Mouse (Mus musculus) hindbrain, embryonic 12.5 days (tissue): ENCODE measurements around the gene Rab23. TPM values are rescaled to one million over a fixed set of nuclear protein-coding genes. Genes with fewer than 3 reads are reported as not detected.
A peak's percentile ranks its signal among the peaks of the same experiment; 100 is the strongest.

Source experiments
- ATAC-seq: fragments of 200-750 bp; cut with Nextera tagmentation; 2 replicates; pipeline ENCODE4 v1.8.0; 2017; ENCODE audit warnings: moderate TSS enrichment; ENCODE audit not compliant: low FRiP score
- H3K27ac ChIP-seq: fragments of 300-500 bp; sonication (generic); 2 replicates; pipeline ENCODE4 v1.5.1; 2016; ENCODE audit warnings: mild to moderate bottlenecking
- H3K27me3 ChIP-seq: fragments of 300-500 bp; sonication (generic); 2 replicates; pipeline ENCODE4 v1.6.1; 2016; ENCODE audit warnings: mild to moderate bottlenecking
- H3K36me3 ChIP-seq: fragments of 300-500 bp; sonication (generic); 2 replicates; pipeline ENCODE4 v1.6.1; 2016; ENCODE audit warnings: mild to moderate bottlenecking
- H3K4me1 ChIP-seq: fragments of 300-500 bp; sonication (generic); 2 replicates; pipeline ENCODE4 v1.6.1; 2016
- H3K4me2 ChIP-seq: fragments of 300-500 bp; sonication (generic); replicated peaks from 2 replicates; pipeline ENCODE4 v1.6.1; 2016; ENCODE audit warnings: mild to moderate bottlenecking
- H3K4me3 ChIP-seq: fragments of 300-500 bp; sonication (generic); 2 replicates; pipeline ENCODE4 v1.5.1; 2016; ENCODE audit warnings: mild to moderate bottlenecking
- H3K9ac ChIP-seq: fragments of 300-500 bp; sonication (generic); 2 replicates; pipeline ENCODE4 v1.6.1; 2016; ENCODE audit warnings: mild to moderate bottlenecking, moderate library complexity
- H3K9me3 ChIP-seq: fragments of 300-500 bp; sonication (generic); replicated peaks from 2 replicates; pipeline ENCODE4 v1.6.1; 2016; ENCODE audit warnings: mild to moderate bottlenecking
- WGBS: fragments of 180-500 bp; shearing (Covaris S2); methylation state at CpG from one replicate; pipeline ENCODE4 v1.1.7; 2016; 5-methylcytosine and 5-hydroxymethylcytosine counted together
- polyA plus RNA-seq: library from polyadenylated mRNA; unstranded; fragments of >200 nt; fragmentation: Nextera tagmentation; extraction: Ambion mirVana; gene quantifications from 2 replicates; pipeline ENCODE4 v1.2.1, GENCODE M21; 2016

The Rab23 gene
- polyA plus RNA-seq, 1 experiment from 2014 or later: 31.2 TPM

DNA sequence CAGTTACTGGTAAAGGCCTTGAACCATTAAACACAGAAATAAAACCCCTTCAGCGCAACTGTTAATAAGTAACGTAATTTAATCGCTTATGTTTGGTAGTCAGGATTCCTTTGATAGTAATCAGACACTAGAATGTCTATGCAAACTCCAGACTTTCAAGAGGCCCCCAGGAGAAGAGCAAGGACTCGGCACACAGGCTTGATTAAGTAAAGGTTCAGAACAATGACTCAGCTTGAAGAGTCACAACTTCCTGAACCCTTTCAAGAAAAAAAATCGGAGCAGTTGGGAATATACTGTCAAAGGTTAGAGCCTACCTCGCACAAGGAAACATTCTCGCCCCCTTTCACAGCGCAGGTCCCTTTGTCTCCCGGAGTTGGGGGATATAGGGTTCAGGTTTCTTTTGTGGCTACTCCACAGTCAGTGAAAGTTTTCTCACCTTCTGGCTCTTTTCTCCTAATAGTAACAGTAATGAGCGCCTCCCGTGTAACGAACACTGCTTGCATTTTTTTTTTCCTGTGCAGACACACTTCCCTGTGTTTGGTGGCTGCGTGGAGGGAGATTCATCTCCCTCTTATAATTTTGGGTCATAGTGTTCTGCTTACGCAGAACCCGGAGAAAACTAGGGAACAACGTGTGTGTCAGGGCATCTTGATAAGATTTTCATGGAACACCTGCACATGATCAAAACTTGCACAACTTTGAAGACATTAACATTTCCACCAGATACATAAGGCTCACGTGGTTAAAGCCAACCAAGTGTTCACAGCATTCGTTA, 36.8 kb downstream of the Rab23 start:
- H3K9ac ChIP-seq: 0 out of 2 replicates have a peak overlapping the region, but pooled peaks have one; percentile 84
- WGBS: 36% methylated on average over 18 of the region's 18 CpGs
- no peaks in the 10 kb centered on the region for H3K27me3 ChIP-seq
- peak overlapping the region; percentile 98 for H3K4me2 ChIP-seq
- no peak overlapping the region for H3K27ac ChIP-seq
- H3K4me1 ChIP-seq: peaks cover 12% of the 10 kb centered on the region
- no peak for ATAC-seq
- no peaks in the 10 kb centered on the region for H3K9me3 ChIP-seq
- peaks cover 9% of the 10 kb centered on the region for H3K36me3 ChIP-seq
- H3K4me3 ChIP-seq: peak overlapping the region; percentile 71

- Histone ChIP-seq H3K27ac (0 out of 2 replicates have a peak overlapping the region, but pooled peaks have one; percentile 66), H3K4me1 (peaks cover 12% of the 10 kb centered on the region), H3K4me3 (peak overlapping the region; percentile 71), H3K27me3 (no peaks in the 10 kb centered on the region), H3K36me3 (peaks cover 9% of the 10 kb centered on the region), H3K4me2 (peak overlapping the region; percentile 98), H3K9me3 (no peaks in the 10 kb centered on the region), H3K9ac (peak overlapping the region; percentile 84)
- 8% methylated on average over 14 of the region's 14 CpGs for WGBS
- ATAC-seq: peak; percentile 62
Measured at GRCm38 (mm10) chr1:33757033-33757413, 37.3 kb downstream of the Rab23 start.

DNA sequence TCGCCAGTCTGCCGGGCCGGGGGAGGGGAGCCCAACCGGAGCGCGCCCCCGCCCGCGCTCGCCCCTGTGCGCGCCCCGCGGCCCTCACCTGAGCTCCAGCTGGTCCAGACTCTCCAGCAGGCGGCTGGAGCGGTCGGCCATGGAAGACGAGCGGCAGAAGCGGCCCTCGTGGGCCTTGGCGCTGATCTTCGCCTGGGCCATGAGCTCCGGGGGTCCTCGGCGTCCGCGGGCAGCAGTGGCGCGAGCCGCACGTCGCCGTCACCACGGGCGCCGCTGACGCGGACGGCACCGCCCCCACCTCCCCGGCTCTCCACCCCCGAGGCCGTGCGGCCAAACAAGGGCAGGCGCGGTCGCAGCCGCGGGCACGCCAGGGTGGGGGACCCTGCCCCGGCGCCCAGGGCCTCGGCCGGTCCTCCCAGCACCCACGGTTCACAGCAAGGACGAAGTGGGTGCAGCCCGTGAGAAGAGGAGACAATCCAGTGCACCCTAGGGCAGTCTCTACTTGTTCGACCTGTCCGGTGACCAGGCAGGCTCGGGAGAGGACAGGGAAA, 37.9 kb downstream of the Rab23 start, which contains the start of gene Bag2:
TSS of gene Bag2 (minus strand) at position 305 of the 551 bp plus-strand sequence.
- under 1% methylated on average over 61 of the region's 61 CpGs for WGBS
- no peaks in the 10 kb centered on the region for H3K27me3 ChIP-seq
- ATAC-seq: peak; percentile 84
- H3K36me3 ChIP-seq: peaks cover 9% of the 10 kb centered on the region
- H3K9me3 ChIP-seq: no peaks in the 10 kb centered on the region
- H3K4me1 ChIP-seq: peaks cover 12% of the 10 kb centered on the region
- peak within 1 kb of the TSS; percentile 84 for H3K9ac ChIP-seq
- H3K27ac ChIP-seq: peak within 1 kb of the TSS; percentile 66
- peak within 1 kb of the TSS; percentile 98 for H3K4me2 ChIP-seq
- peak within 1 kb of the TSS; percentile 71 for H3K4me3 ChIP-seq

DNA sequence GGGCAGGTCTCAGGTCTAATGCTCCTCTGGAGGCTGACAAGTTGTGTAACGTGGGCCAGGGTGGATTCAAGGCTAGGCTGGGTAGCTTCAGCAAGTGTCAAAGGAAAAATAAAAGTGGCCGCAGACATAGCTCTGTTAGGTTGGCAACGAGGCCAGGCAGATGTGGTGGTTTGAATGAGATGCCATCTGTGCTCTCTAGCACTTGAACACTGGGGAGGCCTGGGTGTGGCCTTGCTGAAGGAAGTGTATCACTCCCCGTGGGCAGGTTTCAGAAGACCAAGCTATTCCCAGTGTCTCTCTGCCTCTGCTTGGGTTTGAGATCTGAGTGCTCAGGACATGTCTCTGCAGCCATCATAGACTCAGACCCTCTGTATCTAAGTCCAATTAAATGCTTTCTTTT, 38.8 kb downstream of the Rab23 start:
- Histone ChIP-seq H3K9ac (no peak overlapping the region), H3K4me2 (no peak overlapping the region), H3K9me3 (no peaks in the 10 kb centered on the region), H3K27me3 (no peaks in the 10 kb centered on the region), H3K4me1 (peaks cover 12% of the 10 kb centered on the region), H3K4me3 (no peak overlapping the region), H3K36me3 (peaks cover 9% of the 10 kb centered on the region), H3K27ac (no peak overlapping the region)
- ATAC-seq: no peak
- WGBS: 57% methylated on average over 4 of the region's 4 CpGs

DNA sequence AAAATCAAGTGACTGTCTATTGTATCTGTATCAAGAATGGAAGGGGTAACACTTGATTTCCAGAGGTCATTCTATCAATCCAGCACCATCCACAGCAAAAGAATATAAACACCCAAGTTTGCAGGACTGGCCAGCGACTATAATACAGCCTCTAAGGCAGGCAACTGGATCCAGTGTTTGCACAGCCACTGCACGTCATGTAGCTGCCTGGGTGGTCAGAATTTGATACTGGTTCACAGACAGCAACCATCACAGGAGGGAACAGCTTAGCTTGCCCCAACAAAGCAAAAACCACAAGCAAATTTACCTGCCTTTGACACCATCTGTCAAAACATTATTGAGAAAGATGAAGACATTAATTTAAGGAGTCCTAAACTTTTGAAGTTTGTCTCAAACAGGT, 44.1 kb downstream of the Rab23 start:
- Histone ChIP-seq H3K27ac (no peak overlapping the region), H3K4me2 (no peak overlapping the region), H3K4me3 (no peak overlapping the region), H3K27me3 (no peaks in the 10 kb centered on the region), H3K9ac (no peak overlapping the region), H3K9me3 (no peaks in the 10 kb centered on the region), H3K36me3 (peaks cover 15% of the 10 kb centered on the region), H3K4me1 (no peaks in the 10 kb centered on the region)
- no peak for ATAC-seq
- 61% methylated on average over 2 of the region's 2 CpGs for WGBS

DNA sequence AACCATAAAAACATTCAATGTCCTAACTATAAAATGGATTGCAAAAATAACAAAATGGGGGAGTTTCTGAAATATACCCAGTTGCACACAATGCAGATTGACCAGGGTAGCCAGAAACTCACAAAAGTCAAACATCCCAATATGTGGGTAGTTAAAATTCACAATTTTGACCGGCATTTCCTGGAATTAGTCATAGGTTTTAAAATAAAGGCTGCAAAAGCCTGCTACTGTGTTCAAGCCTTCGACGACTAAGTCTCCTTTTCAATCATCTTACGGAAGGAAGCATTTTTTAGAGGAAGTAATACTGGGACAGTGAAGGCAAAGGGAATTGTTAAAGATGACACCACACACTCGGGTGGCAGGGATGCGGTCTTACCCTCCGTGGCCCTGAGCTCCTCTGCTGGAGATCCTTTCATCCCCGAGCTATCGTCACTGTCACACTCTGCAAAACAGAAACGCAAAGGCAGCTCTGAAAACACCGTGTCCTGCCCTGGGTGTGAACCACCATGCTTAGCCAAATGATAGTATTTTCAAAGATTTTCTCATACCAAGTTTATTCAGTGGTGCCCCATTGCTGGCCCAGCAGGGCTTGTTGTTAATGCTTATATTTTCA, 45.9 kb downstream of the Rab23 start:
- Histone ChIP-seq H3K4me3 (no peak overlapping the region), H3K9me3 (no peaks in the 10 kb centered on the region), H3K9ac (no peak overlapping the region), H3K4me2 (no peak overlapping the region), H3K36me3 (peaks cover 25% of the 10 kb centered on the region), H3K4me1 (no peaks in the 10 kb centered on the region), H3K27me3 (no peaks in the 10 kb centered on the region), H3K27ac (no peak overlapping the region)
- ATAC-seq: no peak
- WGBS: 85% methylated on average over 11 of the region's 11 CpGs

DNA sequence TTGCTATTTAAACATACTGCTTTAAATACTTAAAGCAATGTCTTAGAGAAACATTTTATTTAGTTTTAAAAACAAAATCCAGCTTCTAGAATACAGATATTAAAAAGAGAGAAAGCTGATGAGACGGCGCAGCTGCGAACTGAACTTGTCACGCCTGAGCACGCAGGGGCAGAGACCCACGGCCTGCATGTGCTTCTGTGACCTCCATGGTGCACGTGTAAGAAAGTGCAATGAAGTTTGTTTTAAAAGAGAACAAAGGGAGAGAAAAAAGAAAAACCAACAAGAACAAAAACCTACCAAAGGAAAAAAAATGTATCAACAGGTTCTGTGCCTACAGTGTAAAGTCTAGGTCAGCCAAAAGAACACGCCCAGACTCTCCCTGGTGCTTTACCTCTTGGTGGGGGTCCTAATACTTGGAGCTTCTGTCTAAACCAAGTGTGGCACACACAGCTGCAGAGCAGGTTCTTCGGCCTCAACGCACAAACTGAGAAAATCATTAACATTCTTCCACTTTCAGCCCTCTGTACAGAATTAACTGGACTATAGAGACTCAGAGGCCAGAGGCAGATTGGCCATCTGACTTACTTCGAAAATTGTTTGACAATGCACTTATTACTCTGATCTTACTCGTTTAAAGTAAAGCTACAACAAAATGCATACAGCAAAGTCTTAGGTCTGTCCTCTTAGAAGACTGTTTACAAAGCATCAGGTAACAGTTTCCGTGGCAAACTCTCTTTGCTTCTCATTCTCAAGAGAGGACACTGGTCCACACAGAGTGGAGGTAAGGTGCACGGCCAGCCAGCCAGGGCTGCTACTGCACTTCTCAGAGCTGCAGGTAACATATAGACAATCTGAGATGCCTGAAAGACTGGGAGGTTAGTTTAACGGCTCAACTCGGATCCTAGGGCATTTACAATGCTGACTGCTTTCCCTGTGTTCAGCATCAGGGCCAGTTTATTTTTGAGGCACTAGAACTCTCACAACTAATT, 47.1 kb downstream of the Rab23 start:
- ATAC-seq: no peak
- H3K36me3 ChIP-seq: peaks cover 32% of the 10 kb centered on the region
- H3K27me3 ChIP-seq: no peaks in the 10 kb centered on the region
- H3K4me3 ChIP-seq: no peak overlapping the region
- H3K27ac ChIP-seq: no peak overlapping the region
- WGBS: 72% methylated on average over 16 of the region's 16 CpGs
- no peaks in the 10 kb centered on the region for H3K9me3 ChIP-seq
- H3K4me2 ChIP-seq: no peak overlapping the region
- no peaks in the 10 kb centered on the region for H3K4me1 ChIP-seq
- H3K9ac ChIP-seq: no peak overlapping the region

GRCm38 (mm10) chr1:33768091-33768787, 48.6 kb downstream of the Rab23 start:
- no peak overlapping the region for H3K27ac ChIP-seq
- no peaks in the 10 kb centered on the region for H3K9me3 ChIP-seq
- no peak overlapping the region for H3K9ac ChIP-seq
- no peak for ATAC-seq
- no peak overlapping the region for H3K4me2 ChIP-seq
- H3K4me1 ChIP-seq: no peaks in the 10 kb centered on the region
- no peak overlapping the region for H3K4me3 ChIP-seq
- 75% methylated on average over 1 of the region's 1 CpGs for WGBS
- no peaks in the 10 kb centered on the region for H3K27me3 ChIP-seq
- H3K36me3 ChIP-seq: peaks cover 37% of the 10 kb centered on the region

- Histone ChIP-seq H3K9me3 (no peaks in the 10 kb centered on the region), H3K36me3 (peaks cover 37% of the 10 kb centered on the region), H3K4me1 (no peaks in the 10 kb centered on the region), H3K27ac (no peak overlapping the region), H3K4me3 (no peak overlapping the region), H3K27me3 (no peaks in the 10 kb centered on the region), H3K9ac (no peak overlapping the region), H3K4me2 (no peak overlapping the region)
- ATAC-seq: no peak
Measured at GRCm38 (mm10) chr1:33768827-33769226, 49.1 kb downstream of the Rab23 start.

GRCm38 (mm10) chr1:33771621-33772020, 51.9 kb downstream of the Rab23 start:
- H3K27ac ChIP-seq: no peak overlapping the region
- 89% methylated on average over 10 of the region's 10 CpGs for WGBS

GRCm38 (mm10) chr1:33772106-33772505, 52.4 kb downstream of the Rab23 start:
- no peak overlapping the region for H3K4me2 ChIP-seq
- ATAC-seq: no peak
- no peak overlapping the region for H3K27ac ChIP-seq
- WGBS: 95% methylated on average over 9 of the region's 9 CpGs
- H3K9me3 ChIP-seq: no peaks in the 10 kb centered on the region
- H3K27me3 ChIP-seq: no peaks in the 10 kb centered on the region
- H3K9ac ChIP-seq: no peak overlapping the region
- H3K4me1 ChIP-seq: no peaks in the 10 kb centered on the region
- peaks cover 49% of the 10 kb centered on the region for H3K36me3 ChIP-seq
- no peak overlapping the region for H3K4me3 ChIP-seq

More at GRCm38 (mm10) chr1:33771621-33772020, 51.9 kb downstream of the Rab23 start:
- Histone ChIP-seq H3K4me2 (no peak overlapping the region), H3K9ac (no peak overlapping the region), H3K4me3 (no peak overlapping the region), H3K9me3 (no peaks in the 10 kb centered on the region), H3K4me1 (no peaks in the 10 kb centered on the region), H3K27me3 (no peaks in the 10 kb centered on the region), H3K36me3 (peaks cover 44% of the 10 kb centered on the region)
- no peak for ATAC-seq
